Mouse (Mus musculus) stomach, embryonic 16.5 days (tissue): ENCODE measurements around the gene Best2. TPM values are rescaled to one million over a fixed set of nuclear protein-coding genes. Genes with fewer than 3 reads are reported as not detected.

Experiments
- ATAC-seq: fragments of 200-750 bp; cut with Nextera tagmentation; 2 replicates; pipeline ENCODE4 v1.8.0; 2017; ENCODE audit warnings: moderate number of reproducible peaks, moderate TSS enrichment; ENCODE audit not compliant: insufficient read depth, low FRiP score
- H3K27ac ChIP-seq: fragments of 300-500 bp; sonication (generic); 2 replicates; pipeline ENCODE4 v1.5.1; 2014; ENCODE audit warnings: low read length
- H3K27me3 ChIP-seq: fragments of 300-500 bp; sonication (generic); 2 replicates; pipeline ENCODE4 v1.6.1; 2014; ENCODE audit warnings: low read length, control low read depth, mixed read lengths; ENCODE audit not compliant: control insufficient read depth, insufficient read depth
- H3K36me3 ChIP-seq: fragments of 300-500 bp; sonication (generic); 2 replicates; pipeline ENCODE4 v1.6.1; 2014; ENCODE audit warnings: low read length; ENCODE audit not compliant: control insufficient read depth, insufficient read depth
- H3K4me1 ChIP-seq: fragments of 300-500 bp; sonication (generic); 2 replicates; pipeline ENCODE4 v1.6.1; 2014; ENCODE audit warnings: low read length, control low read depth, mixed read lengths; ENCODE audit not compliant: control insufficient read depth, insufficient read depth
- H3K4me2 ChIP-seq: fragments of 300-500 bp; sonication (generic); 2 replicates; pipeline ENCODE4 v1.6.1; 2014; ENCODE audit warnings: low read depth, low read length, mixed read lengths
- H3K4me3 ChIP-seq: fragments of 300-500 bp; sonication (generic); replicated peaks from 2 replicates; pipeline ENCODE4 v1.5.1; 2014; ENCODE audit warnings: mild to moderate bottlenecking, low read length
- H3K9ac ChIP-seq: fragments of 300-500 bp; sonication (generic); 2 replicates; pipeline ENCODE4 v1.6.1; 2014; ENCODE audit warnings: low read length
- H3K9me3 ChIP-seq: fragments of 300-500 bp; sonication (generic); replicated peaks from 2 replicates; pipeline ENCODE4 v1.6.1; 2016; ENCODE audit warnings: low read length, control low read depth; ENCODE audit not compliant: control insufficient read depth
- WGBS: fragments of 180-500 bp; shearing (Covaris S2); extraction: QIAGEN DNeasy Blood & Tissue Kit; methylation state at CpG from one replicate; pipeline ENCODE4 v1.1.7; 2014; 5-methylcytosine and 5-hydroxymethylcytosine counted together
- polyA plus RNA-seq: library from polyadenylated mRNA; unstranded; fragments of >200 nt; fragmentation: Nextera tagmentation; extraction: Ambion mirVana; gene quantifications from 2 replicates; pipeline ENCODE4 v1.2.1, GENCODE M21; 2015

Gene Best2
- polyA plus RNA-seq, 1 experiment from 2014 or later, result 0.30 TPM

- peak overlapping the region; percentile 82 for H3K4me3 ChIP-seq
- H3K36me3 ChIP-seq, result peaks cover 10% of the 10 kb centered on the region; the same call in 1 of the 2 replicates
- H3K27me3 ChIP-seq, result no peaks in the 10 kb centered on the region
- H3K27ac ChIP-seq, result peak overlapping the region; percentile 97
- peaks cover 18% of the 10 kb centered on the region for H3K4me1 ChIP-seq
- peak overlapping the region; percentile 83 for H3K9ac ChIP-seq
- peak; percentile 11; the same call in 1 of the 2 replicates for ATAC-seq
- no peaks in the 10 kb centered on the region for H3K9me3 ChIP-seq
- under 1% methylated on average over 9 of the region's 9 CpGs for WGBS
- H3K4me2 ChIP-seq, result peak overlapping the region; percentile 79
Observed at GRCm38 (mm10) chr8:85036381-85036717, 22.0 kb upstream of the Best2 start.

- no peaks in the 10 kb centered on the region for H3K9me3 ChIP-seq
- WGBS, result under 1% methylated on average over 15 of the region's 15 CpGs
- H3K27ac ChIP-seq, result peak overlapping the region; percentile 97
- H3K9ac ChIP-seq, result peak overlapping the region; percentile 83
- H3K4me1 ChIP-seq, result peaks cover 18% of the 10 kb centered on the region
- 0 out of 2 replicates have a peak, but pooled peaks cover 5% of the 10 kb centered on the region for H3K36me3 ChIP-seq
- H3K27me3 ChIP-seq, result no peaks in the 10 kb centered on the region
- ATAC-seq, result no peak
- peak overlapping the region; percentile 82 for H3K4me3 ChIP-seq
- peak overlapping the region; percentile 79 for H3K4me2 ChIP-seq
Observed at GRCm38 (mm10) chr8:85035728-85036310, 21.5 kb upstream of the Best2 start.

- Histone ChIP-seq H3K4me1 (peaks cover 18% of the 10 kb centered on the region), H3K9me3 (no peaks in the 10 kb centered on the region), H3K4me3 (peak overlapping the region; percentile 82), H3K27me3 (no peaks in the 10 kb centered on the region), H3K4me2 (peak overlapping the region; percentile 79), H3K36me3 (0 out of 2 replicates have a peak, but pooled peaks cover under 1% of the 10 kb centered on the region), H3K9ac (peak overlapping the region; percentile 83), H3K27ac (peak overlapping the region; percentile 97)
- WGBS, result 5% methylated on average over 12 of the region's 12 CpGs
- no peak for ATAC-seq
Observed at GRCm38 (mm10) chr8:85035165-85035727, 20.9 kb upstream of the Best2 start.

- Histone ChIP-seq H3K36me3 (no peaks in the 10 kb centered on the region), H3K4me3 (peak overlapping the region; percentile 82), H3K4me1 (peaks cover 18% of the 10 kb centered on the region), H3K27me3 (no peaks in the 10 kb centered on the region), H3K9ac (peak overlapping the region; percentile 83), H3K4me2 (peak overlapping the region; percentile 79), H3K27ac (peak overlapping the region; percentile 97), H3K9me3 (no peaks in the 10 kb centered on the region)
- 4% methylated on average over 13 of the region's 13 CpGs for WGBS
- ATAC-seq, result no peak
Observed at GRCm38 (mm10) chr8:85034764-85035163, 20.4 kb upstream of the Best2 start.

GRCm38 (mm10) chr8:85033867-85034266 lies 19.5 kb upstream of the Best2 start:
- H3K9ac ChIP-seq, result no peak overlapping the region
- no peak overlapping the region for H3K4me2 ChIP-seq
- H3K36me3 ChIP-seq, result no peaks in the 10 kb centered on the region
- 0 out of 2 replicates have a peak overlapping the region, but pooled peaks have one; percentile 14 for H3K27ac ChIP-seq
- WGBS, result 71% methylated on average over 1 of the region's 1 CpGs
- no peaks in the 10 kb centered on the region for H3K27me3 ChIP-seq
- H3K9me3 ChIP-seq, result no peaks in the 10 kb centered on the region
- H3K4me3 ChIP-seq, result no peak overlapping the region
- ATAC-seq, result no peak
- H3K4me1 ChIP-seq, result peaks cover 20% of the 10 kb centered on the region

GRCm38 (mm10) chr8:85032622-85033311 lies 18.4 kb upstream of the Best2 start:
- H3K27me3 ChIP-seq, result no peaks in the 10 kb centered on the region
- peaks cover 27% of the 10 kb centered on the region for H3K4me1 ChIP-seq
- H3K9ac ChIP-seq, result no peak overlapping the region
- no peak overlapping the region for H3K4me3 ChIP-seq
- no peaks in the 10 kb centered on the region for H3K9me3 ChIP-seq
- no peak overlapping the region for H3K27ac ChIP-seq
- WGBS, result 77% methylated on average over 4 of the region's 4 CpGs
- no peak for ATAC-seq
- H3K4me2 ChIP-seq, result no peak overlapping the region
- no peaks in the 10 kb centered on the region for H3K36me3 ChIP-seq

GRCm38 (mm10) chr8:85029271-85029670 lies 14.9 kb upstream of the Best2 start:
- Histone ChIP-seq H3K27ac (no peak overlapping the region), H3K36me3 (no peaks in the 10 kb centered on the region), H3K4me2 (peak overlapping the region; percentile 99; the same call in 1 of the 2 replicates), H3K4me3 (no peak overlapping the region), H3K4me1 (peaks cover 33% of the 10 kb centered on the region), H3K9me3 (no peaks in the 10 kb centered on the region), H3K9ac (peak overlapping the region; percentile 100), H3K27me3 (no peaks in the 10 kb centered on the region)
- 80% methylated on average over 14 of the region's 14 CpGs for WGBS
- ATAC-seq, result no peak

GRCm38 (mm10) chr8:85027922-85028321 lies 13.6 kb upstream of the Best2 start:
- peaks cover 34% of the 10 kb centered on the region for H3K4me1 ChIP-seq
- H3K9ac ChIP-seq, result peak overlapping the region; percentile 100
- ATAC-seq, result no peak
- no peaks in the 10 kb centered on the region for H3K9me3 ChIP-seq
- peak overlapping the region; percentile 100 for H3K4me3 ChIP-seq
- no peaks in the 10 kb centered on the region for H3K27me3 ChIP-seq
- H3K4me2 ChIP-seq, result peak overlapping the region; percentile 99
- H3K27ac ChIP-seq, result no peak overlapping the region
- 7% methylated on average over 2 of the region's 2 CpGs for WGBS
- peaks cover 11% of the 10 kb centered on the region; the same call in 1 of the 2 replicates for H3K36me3 ChIP-seq

- Histone ChIP-seq H3K9ac (peak overlapping the region; percentile 100), H3K4me2 (peak overlapping the region; percentile 99), H3K27me3 (no peaks in the 10 kb centered on the region), H3K36me3 (peaks cover 11% of the 10 kb centered on the region; the same call in 1 of the 2 replicates), H3K4me1 (peaks cover 34% of the 10 kb centered on the region), H3K27ac (peak overlapping the region; percentile 93), H3K9me3 (no peaks in the 10 kb centered on the region), H3K4me3 (peak overlapping the region; percentile 100)
- no peak for ATAC-seq
- 1% methylated on average over 13 of the region's 13 CpGs for WGBS
Observed at GRCm38 (mm10) chr8:85027516-85027855, 13.2 kb upstream of the Best2 start.
